Mouse (Mus musculus): Measurements from ENCODE around the gene Ccdc110. TPM values are rescaled to one million over a fixed set of nuclear protein-coding genes. Genes with fewer than 3 reads are reported as not detected.
A peak's percentile ranks its signal among the peaks of the same experiment; 100 is the strongest.

The Ccdc110 gene
- total RNA-seq (2015; ENCODE audit: low replicate concordance) (not detected in 2 replicates), total RNA-seq (2017; ENCODE audit: low replicate concordance) (not detected in 2 replicates)

DNA sequence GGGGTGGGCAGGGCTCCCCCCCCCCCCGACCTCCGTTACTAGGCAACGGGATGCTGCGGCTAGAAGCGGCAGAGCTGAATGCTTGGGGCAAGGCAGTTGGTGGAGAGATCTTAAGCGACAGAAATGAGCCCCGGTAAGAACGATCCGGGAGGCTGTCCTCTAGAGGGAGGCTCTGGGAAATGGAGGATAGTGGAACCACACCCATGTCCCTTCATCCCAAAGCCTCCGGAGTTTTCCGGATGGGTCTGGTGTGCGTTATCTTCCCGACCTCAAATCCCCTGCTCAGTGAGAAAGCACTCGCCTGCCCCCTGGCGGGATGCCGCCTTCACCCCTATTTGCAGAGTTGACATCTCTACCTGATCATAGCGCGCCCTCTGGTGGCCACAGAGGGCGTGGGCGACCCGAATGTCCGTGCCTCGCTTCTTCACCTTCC is at the start of gene Ccdc110:
TSS of gene Ccdc110 (plus strand) at position 38 of the 433 bp plus-strand sequence.
- ATAC-seq (replicated peaks; ENCODE audit: low FRiP score, poor library complexity, severe bottlenecking): peak; percentile 77

DNA sequence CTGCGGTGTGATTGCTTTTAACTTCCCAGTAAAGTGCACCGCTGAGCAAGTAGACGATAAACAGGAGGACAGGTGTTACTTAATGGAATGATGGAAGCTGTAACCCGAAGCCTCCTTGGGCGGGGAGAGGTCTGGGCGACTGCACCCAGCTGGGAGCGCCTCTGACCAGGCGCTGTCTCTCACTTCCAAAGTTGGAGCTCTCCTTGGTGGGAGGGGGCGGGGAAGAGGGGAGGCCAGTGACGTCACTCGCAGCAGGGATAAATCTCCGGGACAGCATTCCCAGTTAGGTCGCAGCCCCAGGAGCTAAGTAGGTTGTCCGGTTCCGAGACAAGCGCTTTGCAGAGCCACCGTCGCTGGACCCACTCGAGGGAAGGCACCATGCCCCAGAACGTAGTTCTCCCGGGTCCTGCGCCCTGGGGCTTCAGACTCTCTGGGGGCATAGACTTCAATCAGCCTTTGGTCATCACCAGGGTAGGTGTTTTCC is 49.2 kb upstream of the Ccdc110 start, which contains the start of gene Pdlim3:
TSS of gene Pdlim3 (plus strand) at position 260 of the 484 bp plus-strand sequence.
- no peak for ATAC-seq (replicated peaks; ENCODE audit: low FRiP score, poor library complexity, severe bottlenecking)

DNA sequence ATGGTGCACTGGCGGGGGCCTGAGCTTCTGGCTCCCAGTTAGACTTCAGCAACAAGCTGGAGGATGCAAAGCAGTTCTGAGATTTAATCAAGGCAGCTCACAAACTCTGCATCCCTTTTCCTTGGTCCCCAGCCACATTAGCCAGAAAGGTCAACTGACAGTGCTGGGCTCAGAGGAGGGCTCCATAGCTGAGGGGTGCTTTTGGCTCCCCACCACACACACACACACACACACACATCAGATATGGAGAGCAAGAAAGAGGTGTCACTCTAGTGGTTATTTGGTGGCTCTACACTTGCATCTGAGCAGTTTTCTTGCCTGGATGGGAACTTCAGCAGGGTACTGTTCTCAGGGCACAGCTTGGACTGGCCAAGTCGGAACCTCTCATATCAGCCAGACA is 48.6 kb upstream of the Ccdc110 start:
- ATAC-seq (replicated peaks; ENCODE audit: low FRiP score, poor library complexity, severe bottlenecking): no peak

DNA sequence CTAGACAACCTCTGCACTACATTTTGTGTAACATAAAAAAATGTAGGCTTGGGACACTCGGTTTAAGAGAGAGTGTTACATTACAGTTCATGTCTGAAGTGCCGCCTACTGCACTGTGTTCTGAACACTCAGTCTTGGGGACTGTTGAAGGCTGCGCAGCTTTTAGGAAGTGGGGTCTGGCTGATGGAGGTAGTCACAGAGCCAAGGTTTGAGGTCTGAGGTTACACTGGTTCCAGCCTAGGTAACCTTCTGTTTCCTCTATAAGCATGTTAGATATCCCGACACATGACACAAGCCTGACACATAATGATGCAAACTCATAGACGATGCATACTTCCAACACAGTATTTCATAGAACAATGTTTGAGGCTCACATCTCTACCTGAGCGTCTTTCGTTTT is 44.7 kb upstream of the Ccdc110 start:
- ATAC-seq (replicated peaks; ENCODE audit: low FRiP score, poor library complexity, severe bottlenecking): no peak

DNA sequence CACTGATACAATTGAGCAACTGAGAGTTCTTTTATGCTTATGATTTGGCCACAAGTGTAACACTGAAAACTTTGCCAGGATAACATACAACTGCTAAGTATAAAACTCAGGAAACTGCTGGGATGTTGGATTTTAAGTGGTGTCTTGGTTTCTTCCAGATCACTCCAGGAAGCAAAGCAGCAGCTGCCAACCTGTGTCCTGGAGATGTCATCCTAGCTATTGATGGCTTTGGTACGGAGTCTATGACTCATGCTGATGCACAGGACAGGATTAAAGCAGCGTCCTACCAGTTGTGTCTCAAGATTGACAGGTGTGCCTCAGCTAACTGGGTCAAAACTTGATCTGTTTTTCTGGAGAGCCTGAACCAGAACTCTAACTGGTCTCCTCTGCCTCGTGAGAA is 37.8 kb upstream of the Ccdc110 start:
- no peak for ATAC-seq (replicated peaks; ENCODE audit: low FRiP score, poor library complexity, severe bottlenecking)

DNA sequence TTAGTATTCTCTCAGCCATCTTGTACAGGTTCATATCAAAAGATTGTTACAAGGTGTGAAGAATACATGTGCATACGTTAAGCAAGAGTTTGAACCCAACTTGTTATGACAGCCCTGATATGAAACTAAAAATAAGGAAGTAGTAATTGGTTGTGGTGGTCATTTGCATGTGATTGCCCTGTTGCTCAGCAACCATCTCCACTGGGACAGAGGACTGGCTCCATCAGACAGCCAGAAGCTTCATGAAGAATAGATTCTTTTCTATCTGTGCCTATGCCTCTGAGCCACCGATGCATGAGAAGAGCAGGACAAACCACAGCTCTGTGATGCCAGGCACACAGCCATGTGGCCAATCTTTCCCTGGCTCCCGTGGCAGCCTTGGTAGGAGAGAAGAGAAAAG is 34.6 kb upstream of the Ccdc110 start:
- no peak for ATAC-seq (replicated peaks; ENCODE audit: low FRiP score, poor library complexity, severe bottlenecking)

DNA sequence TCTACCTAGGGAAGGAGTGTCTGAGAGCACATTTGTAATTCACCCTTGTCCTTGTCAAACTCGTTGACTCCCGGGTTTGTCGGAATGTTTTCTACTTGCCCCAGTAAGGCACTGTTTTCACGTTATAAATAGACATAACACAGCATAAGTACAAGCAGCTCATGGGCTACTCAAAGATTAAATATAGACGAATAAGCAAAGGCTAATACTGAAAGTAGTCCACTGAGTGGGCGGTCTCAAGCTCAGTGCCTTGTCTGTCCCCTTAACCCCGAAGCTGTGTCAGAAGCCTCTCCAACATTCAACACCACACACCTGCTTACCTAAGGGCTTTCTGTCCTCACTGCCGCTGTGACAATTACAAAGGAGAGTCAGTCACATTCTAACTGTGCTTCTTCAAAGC is 32.8 kb upstream of the Ccdc110 start:
- ATAC-seq (replicated peaks; ENCODE audit: low FRiP score, poor library complexity, severe bottlenecking): no peak

DNA sequence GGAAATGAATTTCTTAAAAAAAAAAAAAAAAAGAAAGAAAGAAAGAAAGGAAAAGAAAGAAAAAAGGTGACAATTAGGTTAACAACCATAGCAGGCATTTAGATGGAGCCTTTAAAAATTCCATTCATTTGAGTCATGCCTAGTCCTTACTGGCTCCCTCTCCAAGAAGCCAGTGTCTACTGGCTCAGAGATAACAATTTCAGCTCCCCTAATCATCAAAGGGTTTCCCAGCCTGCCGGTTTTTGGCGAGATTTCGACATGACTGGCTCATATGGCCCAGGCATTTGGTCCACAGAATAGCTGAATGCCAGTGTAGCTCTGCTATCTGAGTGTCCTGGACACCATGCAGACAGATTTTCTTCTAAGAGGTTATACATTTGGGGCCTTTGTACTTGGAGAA is 30.8 kb upstream of the Ccdc110 start:
- no peak for ATAC-seq (replicated peaks; ENCODE audit: low FRiP score, poor library complexity, severe bottlenecking)

DNA sequence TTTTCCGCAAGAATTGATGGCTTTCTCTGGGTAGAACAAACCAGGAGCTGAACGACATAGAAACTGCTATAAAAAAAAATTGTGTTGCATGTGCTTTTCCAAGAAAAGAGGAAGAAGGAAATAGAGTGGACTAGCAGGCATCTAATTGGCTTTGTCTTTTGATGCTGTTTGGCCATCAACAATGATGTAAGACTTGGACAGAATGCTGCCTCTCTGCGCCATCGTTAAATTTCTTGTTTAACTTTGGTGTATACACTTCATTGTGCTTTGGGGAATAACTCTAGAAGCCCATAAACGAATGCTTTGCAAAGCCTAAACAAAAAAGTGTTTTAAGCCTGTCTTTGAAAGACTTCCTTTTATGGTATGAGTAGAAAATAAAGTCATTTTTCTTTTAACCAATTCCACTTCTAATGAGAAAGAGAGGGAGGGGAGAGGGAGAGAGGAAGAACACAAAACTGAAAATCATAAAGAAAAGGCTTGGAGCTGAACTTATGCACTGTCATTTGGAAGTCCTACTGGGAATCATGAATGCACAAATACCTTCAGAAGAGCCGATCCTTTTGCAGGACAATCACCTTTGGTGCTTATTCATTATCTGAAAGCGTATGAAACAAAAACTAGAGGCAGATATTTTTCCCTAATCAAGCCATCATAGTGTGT is 28.7 kb upstream of the Ccdc110 start:
- ATAC-seq (replicated peaks; ENCODE audit: low FRiP score, poor library complexity, severe bottlenecking): no peak

DNA sequence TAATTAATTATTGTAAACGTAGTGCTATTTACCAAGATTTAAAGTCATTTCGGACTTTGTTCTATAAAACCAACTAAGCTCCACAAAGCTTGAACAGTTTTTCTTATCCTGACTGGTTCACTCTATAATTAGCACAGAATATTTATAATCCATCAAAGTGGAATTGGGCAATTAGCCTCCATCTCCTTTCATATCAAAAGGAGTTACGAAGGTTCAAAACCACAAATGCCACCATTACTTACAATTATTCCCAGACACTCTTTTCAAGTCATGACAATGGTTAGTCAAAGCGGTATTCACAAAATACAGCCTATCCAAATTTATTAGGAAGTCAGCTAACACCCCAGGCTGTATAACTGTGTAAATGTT is 28.2 kb upstream of the Ccdc110 start:
- no peak for ATAC-seq (replicated peaks; ENCODE audit: low FRiP score, poor library complexity, severe bottlenecking)

DNA sequence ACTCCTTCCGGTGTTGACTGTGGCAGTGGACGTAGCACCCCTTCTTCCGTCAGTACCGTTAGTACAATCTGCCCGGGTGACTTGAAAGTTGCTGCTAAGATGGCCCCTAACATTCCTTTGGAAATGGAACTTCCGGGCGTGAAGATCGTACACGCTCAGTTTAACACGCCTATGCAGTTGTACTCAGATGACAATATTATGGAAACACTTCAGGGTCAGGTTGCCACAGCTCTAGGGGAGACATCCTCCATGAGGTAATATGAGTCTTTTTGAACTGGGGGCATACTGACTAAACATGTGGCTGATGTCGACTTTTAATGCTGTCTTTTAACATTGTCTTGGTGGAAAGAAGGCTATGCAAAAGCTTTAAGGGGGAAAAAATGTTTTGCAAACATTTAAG is 20.7 kb upstream of the Ccdc110 start:
- no peak for ATAC-seq (replicated peaks; ENCODE audit: low FRiP score, poor library complexity, severe bottlenecking)

DNA sequence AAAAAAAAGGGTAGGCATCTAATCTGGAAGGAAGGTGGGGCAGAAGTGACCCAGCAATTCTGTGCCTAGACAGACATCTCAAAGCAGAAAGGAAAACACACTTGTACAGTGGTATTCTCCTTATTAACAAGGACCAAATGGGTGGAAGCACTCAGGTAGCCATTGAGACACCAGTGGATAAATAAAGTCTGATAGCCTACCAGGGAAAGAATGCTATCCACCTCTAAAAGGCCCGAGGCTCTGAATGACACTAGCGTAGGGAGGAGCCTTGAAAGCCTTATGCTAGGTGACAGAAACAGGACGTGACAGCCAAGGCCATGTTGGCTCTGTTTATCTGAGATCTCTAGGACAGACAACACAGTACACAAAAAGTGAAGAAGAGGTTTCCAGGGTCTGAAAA is 17.9 kb upstream of the Ccdc110 start:
- no peak for ATAC-seq (replicated peaks; ENCODE audit: low FRiP score, poor library complexity, severe bottlenecking)

DNA sequence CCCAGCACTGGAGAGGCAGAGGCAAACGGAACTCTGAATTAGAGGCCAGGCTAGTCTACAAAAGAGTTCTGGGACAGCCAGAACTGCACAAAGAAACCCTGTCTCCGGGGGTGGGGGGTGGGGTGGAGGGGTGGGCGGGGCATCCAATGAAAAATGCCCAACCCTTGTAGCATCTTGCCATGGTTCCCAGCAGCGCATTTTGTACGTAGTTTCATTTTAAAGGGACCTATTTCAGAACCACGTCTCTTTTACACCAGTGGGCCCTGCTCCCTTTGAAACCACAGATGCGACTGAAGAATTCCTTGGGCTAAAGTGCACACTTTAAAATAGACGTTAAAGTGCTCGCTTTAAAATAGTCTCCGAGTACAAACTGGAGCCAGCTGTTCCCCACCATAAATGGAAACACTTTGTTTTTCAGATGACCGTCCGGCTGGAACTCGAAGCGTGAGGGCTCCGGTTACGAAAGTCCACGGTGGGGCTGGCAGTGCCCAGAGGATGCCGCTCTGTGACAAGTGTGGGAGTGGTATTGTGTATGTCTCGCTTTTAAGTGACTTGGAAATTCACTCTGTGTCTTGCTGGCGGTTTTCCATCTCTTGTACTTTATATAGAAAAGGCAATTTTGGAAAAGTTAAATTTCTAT is 17.3 kb upstream of the Ccdc110 start:
- ATAC-seq (replicated peaks; ENCODE audit: low FRiP score, poor library complexity, severe bottlenecking): no peak

DNA sequence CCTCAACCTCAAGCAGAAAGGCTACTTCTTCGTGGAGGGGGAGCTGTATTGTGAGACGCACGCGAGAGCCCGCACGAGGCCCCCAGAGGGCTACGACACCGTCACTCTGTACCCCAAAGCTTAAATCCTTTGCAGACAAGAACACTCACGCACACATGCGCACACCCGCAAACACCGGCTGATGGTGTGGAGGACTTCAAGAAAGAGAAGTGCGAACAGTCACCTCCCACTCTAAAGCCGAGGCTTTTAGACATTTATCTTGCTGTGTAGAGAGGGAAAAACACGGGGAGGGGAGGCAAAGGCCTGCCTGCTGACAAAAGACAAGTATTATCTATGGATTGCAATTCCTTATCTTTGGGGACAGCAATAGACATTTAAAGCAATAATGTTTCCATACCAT is 15.5 kb upstream of the Ccdc110 start:
- ATAC-seq (replicated peaks; ENCODE audit: low FRiP score, poor library complexity, severe bottlenecking): no peak

DNA sequence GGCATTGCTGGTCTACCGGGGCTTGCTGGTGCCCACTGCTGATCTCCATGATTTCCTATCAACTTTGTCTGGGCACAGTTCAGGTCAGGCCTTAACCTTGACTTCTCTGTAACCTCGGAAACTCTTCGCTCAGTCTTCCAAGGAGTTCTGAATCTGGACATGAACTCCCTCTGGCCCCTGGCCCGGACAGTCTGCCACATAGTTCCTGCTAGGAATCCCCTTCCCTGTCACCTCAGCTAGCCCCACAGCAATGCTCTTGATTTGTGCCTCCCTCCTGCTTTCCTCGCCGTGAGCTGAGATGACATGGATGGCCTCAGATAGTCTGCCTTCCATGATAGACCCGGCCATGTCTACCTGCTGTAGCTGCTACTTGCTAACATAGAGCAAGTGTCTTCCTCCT is 14.0 kb upstream of the Ccdc110 start:
- ATAC-seq (replicated peaks; ENCODE audit: low FRiP score, poor library complexity, severe bottlenecking): no peak

DNA sequence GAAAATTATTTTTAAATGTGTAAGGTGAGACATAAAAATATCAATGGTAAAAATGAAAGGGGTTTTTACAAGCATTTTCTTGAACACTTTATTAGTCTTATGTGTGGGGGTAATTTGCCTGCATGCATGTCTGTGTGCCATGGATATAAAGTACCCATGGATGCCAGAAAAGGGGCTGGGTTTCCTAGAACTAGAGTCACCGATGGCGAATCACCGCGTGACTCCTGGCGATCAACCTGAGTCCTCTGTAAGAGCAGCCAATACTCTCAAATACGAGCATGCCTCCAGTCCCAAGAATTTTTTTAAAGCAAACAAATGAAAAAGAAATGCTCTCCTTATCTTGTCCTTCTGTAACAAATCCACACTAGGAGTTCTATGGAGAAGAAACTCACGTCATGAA is 12.3 kb upstream of the Ccdc110 start:
- no peak for ATAC-seq (replicated peaks; ENCODE audit: low FRiP score, poor library complexity, severe bottlenecking)

DNA sequence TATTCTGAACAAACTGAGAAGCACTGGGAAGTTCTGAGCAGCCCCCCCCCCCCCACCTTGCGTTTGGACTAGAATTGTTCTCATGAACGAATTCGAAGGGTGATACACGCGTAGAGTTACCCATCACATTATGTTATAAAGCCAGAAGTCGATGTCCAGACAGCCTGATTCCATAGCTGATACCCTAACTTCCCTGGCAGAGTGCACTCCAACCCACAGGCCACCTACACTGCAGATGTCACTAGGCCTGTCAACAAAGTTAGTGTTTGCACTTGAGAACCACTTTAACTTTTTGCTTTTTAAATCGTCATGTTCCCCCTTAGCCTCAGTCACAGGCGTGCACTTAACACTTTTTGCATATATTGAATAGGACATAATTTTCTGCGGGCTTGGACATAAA is 2.6 kb downstream of the Ccdc110 start:
- ATAC-seq (replicated peaks; ENCODE audit: low FRiP score, poor library complexity, severe bottlenecking): no peak

DNA sequence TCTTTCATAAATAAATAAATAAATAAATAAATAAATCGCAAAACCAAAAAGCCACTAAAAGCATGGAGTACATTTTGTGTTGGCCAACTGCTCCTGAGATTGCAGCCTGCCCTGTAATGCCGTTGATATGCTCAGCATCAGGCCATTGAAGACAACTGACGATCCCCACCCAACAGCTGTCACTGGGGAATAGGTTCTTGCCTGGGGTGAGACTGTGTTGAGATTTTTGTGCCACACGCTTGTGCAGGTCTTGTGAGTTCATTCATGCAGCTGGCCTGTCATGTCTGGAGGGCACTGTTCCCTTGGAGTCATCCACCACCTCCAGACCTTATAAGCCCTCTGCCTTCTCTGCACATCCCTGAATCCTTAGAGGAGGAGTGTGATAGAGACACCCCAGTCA is 11.9 kb downstream of the Ccdc110 start:
- no peak for ATAC-seq (replicated peaks; ENCODE audit: low FRiP score, poor library complexity, severe bottlenecking)

DNA sequence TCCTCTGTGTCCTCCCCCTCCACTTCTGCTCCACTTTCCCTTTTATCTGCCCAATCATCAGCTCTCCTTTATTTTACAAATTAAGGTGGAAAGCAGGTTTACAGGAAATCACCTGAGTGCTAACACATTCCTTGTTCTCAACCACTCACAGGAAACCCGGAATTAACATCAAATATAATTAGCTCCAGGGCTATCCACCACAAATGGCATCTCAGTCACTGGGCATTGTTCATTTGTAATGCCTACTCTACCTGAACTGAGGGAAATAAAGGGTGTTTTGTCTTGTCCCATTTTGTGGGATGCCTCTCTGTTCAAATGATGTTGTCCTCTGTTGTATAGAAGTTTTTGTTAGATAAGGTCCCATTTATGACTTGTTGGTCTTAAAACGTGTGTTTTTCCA is 16.2 kb downstream of the Ccdc110 start:
- no peak for ATAC-seq (replicated peaks; ENCODE audit: low FRiP score, poor library complexity, severe bottlenecking)

DNA sequence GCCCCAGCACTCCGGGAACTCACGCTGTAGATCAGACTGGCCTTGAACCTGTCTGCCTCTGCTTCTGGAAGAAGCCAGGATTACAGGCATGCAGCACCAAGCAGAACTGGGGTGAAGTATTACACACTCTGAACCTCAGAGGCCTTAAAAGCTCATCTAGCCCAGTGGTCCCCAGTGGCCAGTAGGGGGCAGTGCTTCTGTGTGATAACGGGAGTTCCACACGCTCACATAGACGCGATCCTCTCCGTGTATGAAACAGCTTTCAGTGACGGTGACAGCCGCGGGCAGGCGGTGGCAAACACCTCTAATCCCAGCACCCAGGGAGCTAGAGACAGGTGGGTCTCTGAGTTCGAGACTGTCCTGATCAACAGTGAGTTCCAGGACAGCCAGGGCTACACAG is 36.5 kb downstream of the Ccdc110 start:
- no peak for ATAC-seq (replicated peaks; ENCODE audit: low FRiP score, poor library complexity, severe bottlenecking)

DNA sequence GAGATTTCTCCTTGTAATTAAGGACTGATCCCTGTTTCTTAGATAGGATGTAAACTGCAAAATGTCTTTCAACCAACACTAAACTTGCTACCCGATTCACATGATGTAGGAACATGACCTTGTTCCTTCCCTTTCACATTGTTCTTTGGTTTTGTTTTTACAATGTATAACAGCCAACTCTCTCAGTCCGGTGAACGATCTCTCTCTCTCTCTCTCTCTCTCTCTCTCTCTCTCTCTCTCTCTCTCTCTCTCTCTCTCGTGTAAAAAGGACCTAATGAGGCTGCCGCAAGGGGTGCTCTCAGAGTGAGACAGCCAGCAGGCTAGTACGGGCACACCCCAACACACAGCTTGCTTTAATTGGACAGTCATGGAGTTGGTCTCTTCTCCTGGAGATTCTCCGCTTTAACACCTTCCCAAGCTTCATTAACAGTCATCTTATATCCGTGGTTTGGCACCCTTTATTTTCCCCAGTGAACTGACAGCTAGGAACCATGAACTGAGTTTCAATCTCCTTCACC is 39.6 kb downstream of the Ccdc110 start:
- ATAC-seq (replicated peaks; ENCODE audit: low FRiP score, poor library complexity, severe bottlenecking): no peak
